Mouse (Mus musculus) CH12.LX (cell line): Measurements from ENCODE around the gene Ppy. TPM values are rescaled to one million over a fixed set of nuclear protein-coding genes. Genes with fewer than 3 reads are reported as not detected.
A peak's percentile ranks its signal among the peaks of the same experiment; 100 is the strongest.

Experiments used
- DNase-seq: peaks from one replicate; pipeline ENCODE4 v3.0.0-alpha.2; 2013; ENCODE audit errors: extremely low read depth
- H3K27ac ChIP-seq: 2 replicates; pipeline ENCODE4 v1.5.1; 2012; ENCODE audit warnings: low read depth, mild to moderate bottlenecking, control low read depth, moderate library complexity; ENCODE audit not compliant: insufficient read depth
- H3K27me3 ChIP-seq: replicated peaks from 2 replicates; pipeline ENCODE3; 2012; ENCODE audit warnings: inconsistent platforms
- H3K36me3 ChIP-seq, 2 experiments: replicated peaks in 1 of 2; 2 replicates each; pipeline versions ENCODE3 to v1.6.1; 2012; ENCODE audit warnings: inconsistent platforms in 1 of 2, low read length in 1 of 2, mild to moderate bottlenecking in 1 of 2, mixed read lengths in 1 of 2, moderate library complexity in 1 of 2; ENCODE audit not compliant: control insufficient read depth in 1 of 2, insufficient read depth in 1 of 2
- H3K4me1 ChIP-seq, 2 experiments: 2 replicates each; pipeline ENCODE4 v1.6.1; 2012; ENCODE audit warnings: inconsistent platforms in 1 of 2, moderate library complexity in 1 of 2; ENCODE audit not compliant: insufficient read depth in 2 of 2, control insufficient read depth in 1 of 2
- H3K4me2 ChIP-seq: 2 replicates; pipeline ENCODE4 v1.6.1; 2012; ENCODE audit warnings: low read depth, mild to moderate bottlenecking, control low read depth; ENCODE audit not compliant: poor library complexity, insufficient read depth, severe bottlenecking
- H3K4me3 ChIP-seq, 3 experiments: fragments of 150-350 bp in 1 of 3; sonication (generic) in 1 of 3; replicated peaks in 1 of 3; 2 replicates each; pipeline versions ENCODE3 to v1.5.1; 2011 to 2012; ENCODE audit warnings: low read depth in 2 of 3, low read length in 2 of 3, mild to moderate bottlenecking in 2 of 3, moderate library complexity in 2 of 3, control low read depth in 1 of 3, improper control_type of control experiment in 1 of 3, inconsistent platforms in 1 of 3, mixed read lengths in 1 of 3; ENCODE audit not compliant: poor library complexity in 1 of 3
- H3K79me2 ChIP-seq: replicated peaks from 2 replicates; pipeline ENCODE4 v1.6.1; 2012; ENCODE audit warnings: mild to moderate bottlenecking, moderate library complexity; ENCODE audit not compliant: control insufficient read depth, poor library complexity, insufficient read depth, severe bottlenecking; ENCODE audit errors: extremely low read depth
- H3K9ac ChIP-seq: 2 replicates; pipeline ENCODE4 v1.6.1; 2012; ENCODE audit warnings: low read depth, mild to moderate bottlenecking, control low read depth, moderate library complexity; ENCODE audit not compliant: insufficient read depth
- H3K9me3 ChIP-seq: replicated peaks from 2 replicates; pipeline ENCODE3; 2012; ENCODE audit warnings: low read length, inconsistent platforms, mixed read lengths
- BHLHE40 ChIP-seq: IDR thresholded peaks from 2 replicates; pipeline ENCODE4 v1.6.1; 2011; ENCODE audit warnings: mild to moderate bottlenecking, low read depth, low read length, improper control_type of control experiment
- CTCF ChIP-seq, 2 experiments: IDR thresholded peaks in 1 of 2; conservative IDR thresholded peaks in 1 of 2; 2 replicates each; pipeline ENCODE4 v1.5.1; 2011 to 2012; ENCODE audit warnings: low read depth in 2 of 2, low read length in 2 of 2, improper control_type of control experiment in 1 of 2, inconsistent platforms in 1 of 2, mild to moderate bottlenecking in 1 of 2, moderate library complexity in 1 of 2
- E2F4 ChIP-seq: IDR thresholded peaks from 2 replicates; pipeline ENCODE4 v1.6.1; 2011; ENCODE audit warnings: low read depth, low read length, improper control_type of control experiment; ENCODE audit not compliant: insufficient replicate concordance
- EP300 ChIP-seq: IDR thresholded peaks from 2 replicates; pipeline ENCODE4 v1.6.1; 2011; ENCODE audit warnings: low read length, improper control_type of control experiment
- ETS1 ChIP-seq: conservative IDR thresholded peaks from 2 replicates; pipeline ENCODE4 v1.6.1; 2012; ENCODE audit warnings: low read depth, mild to moderate bottlenecking, inconsistent platforms, low read length, improper control_type of control experiment, moderate library complexity
- HCFC1 ChIP-seq: IDR thresholded peaks from 2 replicates; pipeline ENCODE4 v1.6.1; 2012; ENCODE audit warnings: low read depth, mild to moderate bottlenecking, inconsistent platforms, low read length, improper control_type of control experiment
- IRF4 ChIP-seq: IDR thresholded peaks from 2 replicates; pipeline ENCODE4 v1.6.1; 2014; ENCODE audit warnings: low read depth, mild to moderate bottlenecking, inconsistent platforms, low read length, improper control_type of control experiment
- JUN ChIP-seq: IDR thresholded peaks from 2 replicates; pipeline ENCODE4 v1.6.1; 2011; ENCODE audit warnings: low read depth, mild to moderate bottlenecking, low read length, improper control_type of control experiment, moderate library complexity; ENCODE audit not compliant: insufficient read depth
- MAFK ChIP-seq: IDR thresholded peaks from 2 replicates; pipeline ENCODE4 v1.6.1; 2011; ENCODE audit warnings: low read length, improper control_type of control experiment; ENCODE audit not compliant: insufficient replicate concordance
- MAX ChIP-seq: IDR thresholded peaks from 2 replicates; pipeline ENCODE4 v1.6.1; 2011; ENCODE audit warnings: low read length, improper control_type of control experiment
- MAZ ChIP-seq: IDR thresholded peaks from 2 replicates; pipeline ENCODE4 v1.6.1; 2012; ENCODE audit warnings: low read depth, mild to moderate bottlenecking, inconsistent platforms, low read length, improper control_type of control experiment, moderate library complexity
- MEF2A ChIP-seq: IDR thresholded peaks from 2 replicates; pipeline ENCODE4 v1.6.1; 2014; ENCODE audit warnings: low read depth, mild to moderate bottlenecking, inconsistent platforms, low read length, improper control_type of control experiment, borderline replicate concordance
- MYC ChIP-seq: IDR thresholded peaks from 2 replicates; pipeline ENCODE4 v1.6.1; 2011; ENCODE audit warnings: low read depth, mild to moderate bottlenecking, improper control_type of control experiment, low read length
- NELFE ChIP-seq: IDR thresholded peaks from 2 replicates; pipeline ENCODE4 v1.6.1; 2011; ENCODE audit warnings: low read depth, low read length, improper control_type of control experiment
- NRF1 ChIP-seq: IDR thresholded peaks from 2 replicates; pipeline ENCODE4 v1.6.1; 2014; ENCODE audit warnings: low read depth, mild to moderate bottlenecking, inconsistent platforms, low read length, improper control_type of control experiment, moderate library complexity
- PAX5 ChIP-seq: IDR thresholded peaks from 2 replicates; pipeline ENCODE4 v1.6.1; 2012; ENCODE audit warnings: low read length, inconsistent platforms, mixed read lengths
- POLR2A ChIP-seq: IDR thresholded peaks from 2 replicates; pipeline ENCODE4 v1.6.1; 2011; ENCODE audit warnings: low read depth, mild to moderate bottlenecking, improper control_type of control experiment, low read length
- POLR2AphosphoS2 ChIP-seq: IDR thresholded peaks from 2 replicates; pipeline ENCODE4 v1.6.1; 2011; ENCODE audit warnings: low read depth, low read length, improper control_type of control experiment
- RAD21 ChIP-seq: IDR thresholded peaks from 2 replicates; pipeline ENCODE4 v1.6.1; 2011; ENCODE audit warnings: low read depth, mild to moderate bottlenecking, low read length, improper control_type of control experiment, moderate library complexity
- RCOR1 ChIP-seq: conservative IDR thresholded peaks from 2 replicates; pipeline ENCODE4 v1.6.1; 2012; ENCODE audit warnings: low read depth, mild to moderate bottlenecking, inconsistent platforms, low read length, improper control_type of control experiment
- SIN3A ChIP-seq: IDR thresholded peaks from 2 replicates; pipeline ENCODE4 v1.6.1; 2012; ENCODE audit warnings: low read length, improper control_type of control experiment, inconsistent platforms
- SMC3 ChIP-seq: IDR thresholded peaks from 2 replicates; pipeline ENCODE4 v1.6.1; 2011; ENCODE audit warnings: low read depth, low read length, improper control_type of control experiment
- TBP ChIP-seq: conservative IDR thresholded peaks from 2 replicates; pipeline ENCODE4 v1.6.1; 2011; ENCODE audit warnings: low read depth, low read length, improper control_type of control experiment
- TCF12 ChIP-seq: IDR thresholded peaks from 2 replicates; pipeline ENCODE4 v1.6.1; 2014; ENCODE audit warnings: low read depth, mild to moderate bottlenecking, inconsistent platforms, low read length, improper control_type of control experiment
- USF1 ChIP-seq: IDR thresholded peaks from 2 replicates; pipeline ENCODE4 v1.6.1; 2014; ENCODE audit warnings: low read depth, mild to moderate bottlenecking, inconsistent platforms, low read length, improper control_type of control experiment
- ZMIZ1 ChIP-seq: IDR thresholded peaks from 2 replicates; pipeline ENCODE4 v1.6.1; 2012; ENCODE audit warnings: low read depth, mild to moderate bottlenecking, inconsistent platforms, low read length, improper control_type of control experiment
- ZNF384 ChIP-seq: IDR thresholded peaks from 2 replicates; pipeline ENCODE4 v1.6.1; 2012; ENCODE audit warnings: low read depth, low read length, improper control_type of control experiment, inconsistent platforms
- dilution Hi-C: fragments of 300-500 bp; cut with MboI; formaldehyde crosslinking; loops from 2 replicates; pipeline ENCODE4 v1.14.3; 2020; ENCODE audit warnings: low sequenced_read_pairs; ENCODE audit not compliant: extremely low pct_unique_long_range_greater_than_20kb, extremely low pct_ligation_motif_present
- in situ Hi-C: fragments of 300-500 bp; cut with MboI; formaldehyde crosslinking; loops from 3 replicates; pipeline ENCODE4 v1.14.3; 2019; ENCODE audit warnings: low sequenced_read_pairs, low pct_ligation_motif_present, low pct_unique_long_range_greater_than_20kb, mixed read lengths
- polyA plus RNA-seq: library from polyadenylated mRNA; unstranded; fragments of >175 nt; gene quantifications from 2 replicates; pipeline ENCODE4 v1.2.1, GENCODE M21; 2012; ENCODE audit warnings: low read depth; ENCODE audit not compliant: insufficient read length
- total RNA-seq, 2 experiments: library from RNA; depleted of rRNA; stranded (reverse); fragments of 300-350 nt in 1 of 2; fragments of >200 nt in 1 of 2; gene quantifications; 2 replicates each; pipeline ENCODE4 v1.2.3; 2012 to 2014

The Ppy gene
- total and polyA plus RNA-seq, 3 experiments: not detected

DNA sequence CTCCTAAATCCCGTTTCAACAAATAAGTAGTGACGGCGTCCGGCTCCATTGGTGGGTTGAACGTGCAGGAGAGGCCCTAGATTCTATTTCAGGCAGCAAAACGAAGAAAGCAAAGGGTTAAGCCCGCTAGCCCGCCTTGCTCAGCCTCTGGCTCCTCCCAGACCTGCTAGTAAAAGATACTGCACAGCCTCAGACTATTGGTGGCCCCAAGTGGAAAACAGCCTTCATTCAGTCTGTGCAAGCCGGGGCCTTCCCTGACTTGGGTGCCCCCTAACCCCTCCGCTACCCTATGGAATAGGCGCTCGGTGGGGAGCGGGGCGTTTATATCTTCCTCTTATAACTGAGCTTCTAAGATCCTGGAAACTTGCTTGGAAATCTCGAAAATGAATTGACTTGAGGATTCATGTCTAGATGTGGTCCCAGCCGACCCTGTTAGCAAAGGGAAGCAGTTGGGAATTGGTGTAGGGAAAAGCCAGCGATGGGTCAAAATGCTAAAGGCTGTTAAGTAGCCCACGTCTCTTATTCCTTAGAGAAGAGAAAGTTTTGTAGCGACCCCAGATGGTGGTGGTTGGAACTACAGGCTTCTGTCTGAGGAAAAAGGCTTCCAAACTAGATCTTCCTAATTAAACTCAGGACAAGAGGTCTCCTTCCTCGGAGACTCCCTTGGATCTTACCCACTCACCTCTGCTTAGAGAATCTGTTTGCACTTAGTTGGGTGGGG is 11.9 kb downstream of the Ppy start:
- in situ Hi-C loops: no loop called here
- DNase-seq: peak; percentile 73
- Histone ChIP-seq H3K79me2 (no peaks in the 10 kb centered on the region), H3K9ac (peak overlapping the region; percentile 30), H3K4me2 (peak overlapping the region; percentile 98), H3K27ac (no peak overlapping the region), H3K4me1 (peaks cover 3 to 31% of the 10 kb centered on the region in 2 experiments; a peak in 3 of 4 replicates), H3K36me3 (no peaks in the 10 kb centered on the region), H3K27me3 (peaks cover 92% of the 10 kb centered on the region), H3K9me3 (peaks cover 5% of the 10 kb centered on the region), H3K4me3 (peak overlapping the region; percentile 36 to 69 (median 63))
- TF ChIP-seq MYC: 0 out of 2 replicates have a peak, but pooled peaks have one; percentile 2
- no peak for TF ChIP-seq MAX
- no peak for TF ChIP-seq NELFE
- peak; percentile 56 for TF ChIP-seq SMC3
- TF ChIP-seq CTCF (conservative IDR thresholded peaks at IDR 0.05 in 1 of 2, IDR thresholded peaks at IDR 0.05 in 1 of 2; ENCODE audit: low read depth in 2 of 2, low read length in 2 of 2): peak; percentile 84 to 97
- peak; percentile 93 for TF ChIP-seq MEF2A
- 0 out of 2 replicates have a peak, but pooled peaks have one; percentile 25 for TF ChIP-seq NRF1
- TF ChIP-seq BHLHE40: peak; percentile 84
- no peak for TF ChIP-seq IRF4
- peak; percentile 56 for TF ChIP-seq RAD21
- peak; percentile 8; the same call in 1 of the 2 replicates for TF ChIP-seq HCFC1
- TF ChIP-seq MAFK: no peak
- no peak for TF ChIP-seq EP300
- dilution Hi-C loops: no loop called here

DNA sequence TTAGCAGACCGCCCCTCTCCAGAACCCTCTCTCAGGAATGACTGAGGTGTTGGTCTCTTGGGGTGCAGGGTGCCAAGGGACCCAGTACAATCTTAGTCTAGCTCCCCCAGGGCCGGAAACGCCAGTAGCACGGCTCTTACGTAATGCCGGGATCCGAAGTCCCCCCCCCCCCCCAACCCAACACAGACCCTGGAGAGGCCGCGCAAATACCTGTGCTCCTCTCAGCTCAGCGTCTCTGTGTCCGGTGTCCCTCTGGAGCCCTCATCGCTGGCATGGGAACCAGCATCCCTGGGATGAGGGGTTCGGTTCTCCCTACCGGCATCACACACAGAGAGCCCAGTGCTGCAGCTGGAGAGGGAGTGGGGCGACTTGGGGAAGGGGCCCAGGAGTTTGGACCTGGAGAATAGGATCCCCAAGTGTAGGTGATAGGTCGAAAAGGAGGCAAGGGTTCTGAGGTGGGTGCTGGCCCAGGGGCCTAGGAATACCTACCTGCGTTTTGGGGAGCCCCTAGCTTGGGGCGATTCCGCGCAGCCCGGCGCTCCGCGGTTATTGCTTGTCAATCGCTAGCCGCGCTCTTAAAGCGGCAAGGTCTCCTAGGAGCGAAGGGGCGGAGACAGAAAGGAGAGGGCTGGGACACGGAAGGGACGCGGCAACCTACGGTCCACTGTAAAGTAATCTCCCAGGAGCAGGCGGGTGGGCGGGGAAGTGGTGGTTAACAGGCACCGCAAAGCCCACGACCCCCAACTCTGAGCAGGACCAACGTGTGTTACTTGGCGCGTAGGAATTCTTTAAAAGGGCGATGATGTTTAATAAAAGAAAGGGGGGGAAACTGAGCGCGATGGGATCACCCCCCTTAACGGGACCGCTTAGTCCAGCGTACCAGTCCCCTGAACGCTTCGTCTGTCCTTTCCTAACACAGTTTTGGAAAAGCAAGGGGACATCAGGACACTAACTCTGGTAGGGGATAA is 12.9 kb downstream of the Ppy start, which contains the start of gene Mpp2:
TSS of gene Mpp2 (minus strand) at position 585 of the 968 bp plus-strand sequence.
- peaks cover 13% of the 10 kb centered on the region for H3K9me3 ChIP-seq
- TF ChIP-seq ETS1 (peak; percentile 34; the same call in 1 of the 2 replicates), NRF1 (peak; percentile 19; the same call in 1 of the 2 replicates), USF1 (no peak), RAD21 (no peak), RCOR1 (0 out of 2 replicates have a peak, but pooled peaks have one; percentile 56), BHLHE40 (no peak), ZMIZ1 (no peak), TCF12 (0 out of 2 replicates have a peak, but pooled peaks have one; percentile 17), POLR2AphosphoS2 (no peak), ZNF384 (no peak), SIN3A (peak; percentile 91), MYC (no peak), JUN (no peak), TBP (0 out of 2 replicates have a peak, but pooled peaks have one; percentile 14), IRF4 (no peak; the same call in 1 of the 2 replicates), PAX5 (no peak), CTCF (conservative IDR thresholded peaks at IDR 0.05 in 1 of 2, IDR thresholded peaks at IDR 0.05 in 1 of 2; ENCODE audit: low read depth in 2 of 2, low read length in 2 of 2) (no peak), POLR2A (peak; percentile 47), NELFE (0 out of 2 replicates have a peak, but pooled peaks have one; percentile 23), E2F4 (no peak), MAZ (0 out of 2 replicates have a peak, but pooled peaks have one; percentile 58)

More for the DNA sequence above, 12.9 kb downstream of the Ppy start, which contains the start of gene Mpp2:
- in situ Hi-C loops (no loop called here), dilution Hi-C loops (no loop called here)
- no peak within 1 kb of the TSS for H3K27ac ChIP-seq
- H3K36me3 ChIP-seq: no peaks in the 10 kb centered on the region
- H3K27me3 ChIP-seq: peaks cover 85% of the 10 kb centered on the region
- H3K4me3 ChIP-seq: peak within 1 kb of the TSS; percentile 36 to 69 (median 63)
- peak within 1 kb of the TSS; percentile 30 for H3K9ac ChIP-seq
- H3K4me1 ChIP-seq: peaks cover 3 to 31% of the 10 kb centered on the region in 2 experiments; a peak in 3 of 4 replicates
- H3K79me2 ChIP-seq: no peaks in the 10 kb centered on the region
- peak within 1 kb of the TSS; percentile 98 for H3K4me2 ChIP-seq
- DNase-seq: peak; percentile 67
